Mouse (Mus musculus) forelimb bud, embryonic 11.5 days (tissue): ENCODE results near the gene Gm9918.

Experiments used
- DNase-seq: peaks from one replicate; pipeline ENCODE4 v3.0.0-alpha.2; 2012; ENCODE audit warnings: low read depth, low spot score

Gene Gm9918

GRCm38 (mm10) chr15:102273982-102274716 is 3.8 kb downstream of the Gm9918 start:
- no peak for DNase-seq

GRCm38 (mm10) chr15:102278726-102279091 is 8.3 kb downstream of the Gm9918 start:
- DNase-seq, result no peak

GRCm38 (mm10) chr15:102279092-102279782 is 8.9 kb downstream of the Gm9918 start, which contains the start of gene Mfsd5:
TSS of gene Mfsd5 (plus strand) at chr15:102279454.
- DNase-seq, result peak; percentile 90

GRCm38 (mm10) chr15:102279783-102280520 is 9.6 kb downstream of the Gm9918 start:
- no peak for DNase-seq

DNA sequence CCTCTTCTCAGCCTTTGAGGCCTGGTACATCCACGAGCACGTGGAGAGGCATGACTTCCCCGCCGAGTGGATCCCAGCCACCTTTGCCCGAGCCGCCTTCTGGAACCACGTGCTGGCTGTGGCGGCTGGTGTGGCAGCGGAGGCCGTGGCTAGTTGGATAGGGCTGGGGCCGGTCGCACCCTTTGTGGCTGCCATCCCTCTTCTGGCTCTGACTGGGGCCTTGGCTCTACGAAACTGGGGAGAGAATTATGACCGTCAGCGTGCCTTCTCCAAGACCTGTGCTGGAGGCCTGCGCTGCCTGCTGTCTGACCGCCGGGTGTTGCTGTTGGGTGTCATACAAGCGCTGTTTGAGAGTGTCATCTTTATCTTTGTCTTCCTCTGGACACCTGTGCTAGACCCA is 10.3 kb downstream of the Gm9918 start:
- DNase-seq, result no peak

GRCm38 (mm10) chr15:102282463-102283292 is 12.3 kb downstream of the Gm9918 start:
- DNase-seq, result no peak

DNA sequence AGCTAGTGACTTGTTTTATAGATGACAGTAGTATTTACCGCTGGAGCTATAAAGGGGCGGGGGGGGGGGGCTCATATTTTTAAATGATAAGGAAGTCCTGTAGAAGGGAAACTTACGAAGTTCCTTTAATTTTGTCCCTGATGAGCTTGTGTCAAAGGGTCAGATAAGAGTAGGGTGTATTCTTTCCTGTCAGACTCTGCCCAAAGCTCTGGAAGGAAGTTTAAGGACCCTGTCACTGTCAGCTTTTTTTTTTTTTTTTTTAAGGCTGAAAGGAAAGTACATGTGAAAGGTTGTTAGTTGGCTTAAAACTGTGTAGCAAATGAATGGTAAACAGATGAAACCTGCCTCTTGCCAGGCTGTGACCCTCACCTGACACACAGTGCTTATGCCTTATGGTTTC is 13.3 kb downstream of the Gm9918 start:
- DNase-seq, result no peak

DNA sequence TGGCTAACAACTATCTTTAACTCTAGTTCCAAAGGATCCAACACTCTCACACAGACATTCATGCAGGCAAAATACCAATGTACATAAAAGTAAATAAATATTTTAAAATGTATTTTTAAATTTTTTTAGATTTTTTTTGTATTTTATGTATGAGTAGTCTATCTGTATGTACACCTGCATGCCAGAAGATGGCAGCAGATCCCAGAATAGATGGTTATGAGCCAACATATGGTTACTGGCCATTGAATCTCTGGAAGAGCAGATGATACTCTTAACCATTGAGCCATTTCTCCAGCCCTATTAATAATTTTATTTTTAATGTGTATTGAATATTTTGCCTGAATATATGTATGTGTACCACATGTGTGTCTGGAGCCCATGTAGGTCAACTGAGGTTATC is 17.0 kb downstream of the Gm9918 start:
- DNase-seq, result peak; percentile 48

DNA sequence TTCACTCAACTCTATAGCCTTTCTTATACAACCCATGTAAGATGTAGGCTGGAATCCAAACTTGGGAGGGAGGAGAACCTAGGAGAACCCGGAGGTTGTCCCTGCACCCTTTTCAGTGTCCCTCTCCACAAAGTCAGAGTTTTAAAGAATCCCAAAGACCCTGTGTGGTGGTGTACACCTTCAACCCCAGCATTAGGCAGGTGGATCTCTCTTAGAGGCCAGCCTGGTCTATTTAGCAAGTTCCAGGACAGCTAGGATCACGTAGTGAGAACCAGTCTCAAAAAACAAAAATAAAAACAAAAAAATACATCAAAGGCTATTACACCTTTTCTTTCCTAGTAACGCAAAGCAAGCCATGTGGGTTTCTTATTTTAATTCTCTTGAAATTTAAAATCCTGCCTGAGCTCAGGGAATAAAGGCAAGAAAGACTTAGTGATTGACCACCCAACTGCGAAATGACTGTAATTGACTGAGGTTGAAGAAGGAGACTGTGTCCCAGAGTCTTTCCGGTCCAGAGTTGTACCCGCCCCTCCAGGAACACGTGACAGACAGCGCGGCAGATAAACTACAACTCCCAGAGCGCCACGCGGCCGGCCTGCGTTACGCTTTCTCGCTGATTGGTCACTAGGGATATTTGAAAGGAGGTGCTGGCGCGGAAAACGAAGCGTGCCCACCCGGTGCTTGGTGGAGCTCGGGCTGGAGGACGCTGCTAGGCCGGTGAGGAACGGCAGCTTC is 25.4 kb downstream of the Gm9918 start, which contains the start of gene Espl1:
Gene Espl1, plus strand, starts transcription at position 634 of the 735 bp plus-strand sequence.
- DNase-seq, result peak; percentile 93

DNA sequence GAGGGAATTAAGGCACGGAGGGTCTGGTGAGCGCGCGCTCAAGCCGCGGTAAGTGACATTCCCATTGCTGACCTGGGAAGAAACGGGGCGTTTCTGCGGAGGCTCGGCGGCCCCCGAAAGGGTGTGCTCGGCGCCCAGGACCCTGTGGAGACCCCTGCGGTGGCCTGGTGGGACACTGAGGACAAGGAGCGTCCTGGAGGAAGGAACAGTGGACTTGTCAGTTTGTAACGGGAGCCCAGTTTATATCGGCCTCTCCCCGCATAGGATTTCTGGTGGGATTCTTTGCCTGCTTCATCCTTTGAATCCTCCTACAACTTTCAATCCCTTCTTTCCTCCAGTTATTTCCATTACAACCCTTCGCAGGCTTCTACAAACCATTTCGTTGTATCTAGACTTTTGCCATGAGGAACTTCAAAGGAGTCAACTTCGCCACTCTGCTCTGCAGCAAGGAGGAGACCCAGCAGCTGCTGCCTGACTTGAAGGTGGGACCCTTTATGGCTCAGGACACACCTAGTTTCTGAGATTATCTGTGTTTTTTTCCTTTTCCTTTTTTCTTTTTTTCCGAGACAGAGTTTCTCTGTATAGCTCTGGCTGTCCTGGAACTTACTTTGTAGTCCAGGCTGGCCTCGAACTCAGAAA is 26.1 kb downstream of the Gm9918 start:
- no peak for DNase-seq

- DNase-seq, result no peak
Observed at GRCm38 (mm10) chr15:102302542-102302941, 32.2 kb downstream of the Gm9918 start.

GRCm38 (mm10) chr15:102308717-102309116 is 38.4 kb downstream of the Gm9918 start:
- DNase-seq, result no peak

GRCm38 (mm10) chr15:102310074-102310845 is 39.9 kb downstream of the Gm9918 start:
- no peak for DNase-seq

DNA sequence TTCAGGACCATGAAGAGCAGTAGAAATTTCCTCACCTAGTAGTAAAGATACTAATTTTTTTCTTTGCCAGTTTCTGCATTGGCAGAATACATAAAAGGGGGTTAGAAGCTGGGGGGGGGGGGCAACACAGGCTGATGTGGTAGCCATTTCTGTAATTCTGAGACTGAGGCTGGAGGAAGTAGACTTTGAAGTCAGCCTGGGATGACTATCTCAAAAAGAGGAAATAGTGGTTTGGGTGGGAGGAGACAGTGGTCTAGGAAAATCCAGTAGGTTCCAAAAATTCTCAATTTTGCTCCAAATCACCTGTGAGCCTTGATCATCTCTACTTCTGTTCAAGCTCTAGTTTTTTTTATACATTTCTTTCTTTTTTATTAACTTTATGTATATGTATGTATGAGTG is 41.1 kb downstream of the Gm9918 start:
- no peak for DNase-seq

- DNase-seq, result no peak
Observed at GRCm38 (mm10) chr15:102315292-102315691, 44.9 kb downstream of the Gm9918 start.

DNA sequence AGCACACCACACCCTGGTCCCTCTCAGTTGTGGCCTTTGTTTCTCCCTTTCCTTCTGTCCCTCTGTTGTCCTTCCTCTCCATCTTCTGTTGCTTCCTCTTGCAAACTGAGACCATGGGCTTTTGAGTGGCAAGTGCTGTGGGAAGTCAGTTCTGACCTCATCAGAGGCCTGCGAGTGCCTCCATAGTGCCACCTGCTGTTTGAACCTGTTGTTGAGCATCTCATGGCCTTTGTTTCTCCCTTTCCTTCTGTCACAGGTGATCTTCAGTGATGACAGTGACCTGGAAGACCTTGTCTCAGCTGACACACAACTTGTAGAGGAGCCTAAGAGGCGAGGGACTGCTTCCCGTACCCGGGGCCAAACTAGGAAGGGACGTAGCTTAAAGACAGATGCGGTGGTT is 45.9 kb downstream of the Gm9918 start:
- peak; percentile 40 for DNase-seq
